8 mouse cellular contexts compared by ENCODE assay signal in the genomic region with DNA sequence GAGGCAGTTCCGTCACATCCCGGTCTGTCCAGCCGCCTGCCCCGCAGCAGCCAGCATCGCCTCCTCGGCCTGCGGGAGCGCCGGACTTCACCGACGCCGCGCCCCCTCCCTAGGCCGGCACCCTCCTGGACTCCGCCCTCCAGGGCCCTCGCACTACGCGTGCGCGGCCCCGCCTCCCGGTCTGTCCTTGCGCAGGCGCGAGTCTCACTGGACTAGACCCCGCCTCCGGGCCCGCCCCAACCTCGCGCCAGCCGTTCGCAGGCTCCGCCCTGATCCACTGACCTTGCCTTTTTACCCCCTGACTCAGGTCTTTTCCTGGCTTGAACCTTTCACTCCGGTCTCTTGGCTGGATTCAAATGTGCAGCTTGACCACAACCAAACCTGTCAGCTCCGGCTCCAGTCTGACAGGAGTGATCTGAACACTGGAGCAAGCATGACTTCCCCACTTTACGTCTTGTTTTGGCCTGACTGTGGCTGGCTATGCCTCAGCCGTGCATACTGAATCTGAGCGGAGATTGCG. TPM values are rescaled to one million over a fixed set of nuclear protein-coding genes. Genes with fewer than 3 reads are reported as not detected.
DNase-seq lines count a peak whose midpoint lies in the region; ATAC-seq and TF ChIP-seq lines count a peak whose summit lies in the region.

TSS of gene Ccser2 (minus strand) at position 150 of the 520 bp plus-strand sequence.

- TF ChIP-seq POLR2A in bone marrow macrophage, adult 2 months (IDR thresholded peaks at IDR 0.05; ENCODE audit: borderline replicate concordance, low read depth, low read length): no peak; the same call in 1 of the 2 replicates
- peak; percentile 94 for TF ChIP-seq POLR2A in embryonic fibroblast, embryonic 13.5 days (IDR thresholded peaks at IDR 0.05; ENCODE audit: low read depth, low read length)

- H3K4me2 ChIP-seq in kidney, embryonic 15.5 days: peak within 1 kb of the TSS; percentile 63

- H3K4me3 ChIP-seq in bone marrow macrophage, adult 2 months (ENCODE audit: insufficient read depth, low read length): peak within 1 kb of the TSS; percentile 76
- peak within 1 kb of the TSS; percentile 92 for H3K4me3 ChIP-seq in embryonic fibroblast, embryonic 13.5 days (ENCODE audit: insufficient read depth, low read length)
- H3K4me3 ChIP-seq in heart, embryonic 10.5 days: peak within 1 kb of the TSS; percentile 94
- H3K4me3 ChIP-seq in kidney, embryonic 15.5 days (replicated peaks): peak within 1 kb of the TSS; percentile 95

- H3K9ac ChIP-seq in kidney, embryonic 15.5 days: peak within 1 kb of the TSS; percentile 87

- no peak for TF ChIP-seq CTCF in bone marrow macrophage, adult 2 months (IDR thresholded peaks at IDR 0.05; ENCODE audit: low read depth, low read length)
- TF ChIP-seq CTCF in embryonic fibroblast, embryonic 13.5 days (IDR thresholded peaks at IDR 0.05; ENCODE audit: borderline replicate concordance, insufficient read depth, low read length): no peak

- 3% methylated on average over 39 of the region's 39 CpGs for WGBS in heart, embryonic 10.5 days
- 1% methylated on average over 34 of the region's 39 CpGs for WGBS in kidney, embryonic 15.5 days

- H3K27me3 ChIP-seq in heart, embryonic 10.5 days (ENCODE audit: insufficient read depth, poor library complexity, severe bottlenecking): no peaks in the 10 kb centered on the region
- H3K27me3 ChIP-seq in kidney, embryonic 15.5 days: no peaks in the 10 kb centered on the region

- H3K4me1 ChIP-seq in bone marrow macrophage, adult 2 months (ENCODE audit: control insufficient read depth, insufficient read depth, low read length): peaks cover 8% of the 10 kb centered on the region
- peaks cover 3% of the 10 kb centered on the region; the same call in 1 of the 2 replicates for H3K4me1 ChIP-seq in embryonic fibroblast, embryonic 13.5 days (ENCODE audit: control insufficient read depth, insufficient read depth, low read length)
- H3K4me1 ChIP-seq in heart, embryonic 10.5 days: peaks cover 7% of the 10 kb centered on the region
- H3K4me1 ChIP-seq in kidney, embryonic 15.5 days: peaks cover 27% of the 10 kb centered on the region

- peak; percentile 94 for DNase-seq in A20 (ENCODE audit: low read depth, low spot score)
- peak; percentile 98 for DNase-seq in heart, embryonic 10.5 days (ENCODE audit: low spot score)
- peak; percentile 98 for DNase-seq in liver
- DNase-seq in spleen, postnatal 4 days (ENCODE audit: low spot score in 2 of 2): peak; percentile 96 to 99

- no peaks in the 10 kb centered on the region for H3K36me3 ChIP-seq in heart, embryonic 10.5 days
- H3K36me3 ChIP-seq in kidney, embryonic 15.5 days: no peaks in the 10 kb centered on the region

- no peaks in the 10 kb centered on the region for H3K9me3 ChIP-seq in heart, embryonic 10.5 days
- H3K9me3 ChIP-seq in kidney, embryonic 15.5 days (replicated peaks): no peaks in the 10 kb centered on the region

- ATAC-seq in kidney, embryonic 15.5 days (replicated peaks; ENCODE audit: low FRiP score): peak; percentile 99
- peak; percentile 87 for ATAC-seq in monocyte, adult 5-6 weeks (replicated peaks; ENCODE audit: insufficient number of reproducible peaks, low FRiP score, low TSS enrichment, poor library complexity, severe bottlenecking)

- peak within 1 kb of the TSS; percentile 70 for H3K27ac ChIP-seq in bone marrow macrophage, adult 2 months (ENCODE audit: insufficient read depth, low read depth, low read length)
- H3K27ac ChIP-seq in embryonic fibroblast, embryonic 13.5 days (ENCODE audit: insufficient read depth, low read length): peak within 1 kb of the TSS; percentile 42
- H3K27ac ChIP-seq in heart, embryonic 10.5 days: peak within 1 kb of the TSS; percentile 95
- H3K27ac ChIP-seq in kidney, embryonic 15.5 days: peak within 1 kb of the TSS; percentile 92

RNA-seq across cellular contexts. Expression of gene Ccser2, which starts in this region (rescaled TPM):
- polyA plus RNA-seq in bone marrow macrophage, adult 2 months (2012; ENCODE audit: insufficient read depth, insufficient read length, missing spikeins): 12.3 and 12.5 TPM in 2 replicates
- polyA plus RNA-seq in embryonic fibroblast, embryonic 13.5 days (2011; ENCODE audit: insufficient read length, low read depth, missing spikeins): 47.4 and 59.7 TPM in 2 replicates
- polyA plus RNA-seq in heart, embryonic 10.5 days (2016; fragmentation: Nextera tagmentation; extraction: Ambion mirVana): 29.4 and 38.8 TPM in 2 replicates
- polyA plus RNA-seq in kidney, embryonic 15.5 days (2015; fragmentation: Nextera tagmentation; extraction: Ambion mirVana): 33.9 and 35.1 TPM in 2 replicates
- 16.0 to 36.6 TPM (median 32.1 TPM) in 3 replicates for total RNA-seq in monocyte, adult 5-6 weeks (2017)

Comparison
In these comparisons a context has a peak if more than half of its experiments do, and no peak if none do; other contexts are left out.
1. Peak in every context shown above with its lines: DNase-seq, ATAC-seq, H3K4me3 ChIP-seq and H3K27ac ChIP-seq.
2. H3K27ac ChIP-seq: peak in every context shown above with its lines; median percentile 95 in heart, embryonic 10.5 days; 92 in kidney, embryonic 15.5 days; 70 in bone marrow macrophage, adult 2 months; 42 in embryonic fibroblast, embryonic 13.5 days.